ENCODE assay signal across 7 mouse cellular contexts in the genomic region with DNA sequence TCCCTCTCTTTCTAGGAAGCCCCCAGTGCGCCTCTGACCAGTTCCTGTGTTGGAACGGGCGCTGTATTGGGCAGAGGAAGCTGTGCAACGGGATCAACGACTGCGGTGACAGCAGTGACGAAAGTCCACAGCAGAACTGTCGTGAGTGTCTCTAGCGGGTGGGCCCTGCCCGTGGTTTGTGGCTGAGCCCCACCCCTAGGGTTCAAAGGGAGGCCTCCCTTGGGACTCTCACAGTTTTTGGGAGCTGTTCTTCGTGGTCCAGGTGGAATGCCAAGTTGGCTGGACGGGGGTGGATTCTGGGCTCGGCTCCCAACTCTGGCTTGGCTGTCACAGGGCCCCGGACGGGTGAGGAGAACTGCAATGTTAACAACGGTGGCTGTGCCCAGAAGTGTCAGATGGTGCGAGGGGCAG. TPM values are rescaled to one million over a fixed set of nuclear protein-coding genes. Genes with fewer than 3 reads are reported as not detected.
DNase-seq lines count a peak whose midpoint lies in the region.

No protein-coding gene starts in this region.

- no peak overlapping the region for H3K27ac ChIP-seq in brown adipose tissue, adult 24 weeks (replicated peaks; ENCODE audit: low read depth, low read length)

- peak overlapping the region; percentile 36 for H3K4me3 ChIP-seq in brown adipose tissue, adult 24 weeks (ENCODE audit: insufficient read depth, low read depth, low read length)

- no peaks in the 10 kb centered on the region for H3K4me1 ChIP-seq in brown adipose tissue, adult 24 weeks (ENCODE audit: control insufficient read depth, insufficient read depth, insufficient read length, low read length)

- DNase-seq in layer of hippocampus, postnatal 14 days (ENCODE audit: low spot score in 2 of 2): peak; percentile 45 to 67
- no peak for DNase-seq in layer of hippocampus, adult 9-11 months
- peak; percentile 61 for DNase-seq in gastrocnemius, postnatal 25 days
- peak; percentile 40 to 52 for DNase-seq in lung, postnatal 4 days
- no peak for DNase-seq in urinary bladder, postnatal 10 days (ENCODE audit: low spot score)
- DNase-seq in layer of hippocampus, adult 11-12 months (ENCODE audit: low spot score): no peak

RNA-seq across cellular contexts. Expression of gene Lrp4, which starts 18.9 kb away (rescaled TPM):
- total RNA-seq in layer of hippocampus, postnatal 14 days (2021): 10 to 100 TPM; 38.0 to 40.2 TPM
- 0.48 and 0.63 TPM in 2 replicates for polyA plus RNA-seq in brown adipose tissue, adult 24 weeks (2012; ENCODE audit: insufficient read depth, insufficient read length, missing spikeins)
- 10 to 100 TPM in 1 of 2 experiments, 1 to 10 TPM in 1; 8.9 to 12.1 TPM for total RNA-seq in gastrocnemius, postnatal 25 days (2021)

RNA-seq across cellular contexts. Expression of gene 1110051M20Rik, which starts 31.8 kb away (rescaled TPM):
- 100 to 1,000 TPM in 1 of 2 experiments, 10 to 100 TPM in 1; 90.8 to 106 TPM for total RNA-seq in layer of hippocampus, postnatal 14 days (2021)
- polyA plus RNA-seq in brown adipose tissue, adult 24 weeks (2012; ENCODE audit: insufficient read depth, insufficient read length, missing spikeins): 4.4 and 12.6 TPM in 2 replicates
- 10 to 100 TPM; 12.6 to 13.6 TPM for total RNA-seq in gastrocnemius, postnatal 25 days (2021)

RNA-seq across cellular contexts. Expression of gene Ckap5, which starts 50.3 kb away (rescaled TPM):
- 100 to 1,000 TPM; 112 to 120 TPM for total RNA-seq in layer of hippocampus, postnatal 14 days (2021)
- polyA plus RNA-seq in brown adipose tissue, adult 24 weeks (2012; ENCODE audit: insufficient read depth, insufficient read length, missing spikeins): 13.8 and 16.6 TPM in 2 replicates
- 10 to 100 TPM; 27.0 TPM for total RNA-seq in gastrocnemius, postnatal 25 days (2021)

Comparison
In these comparisons a context has a peak if more than half of its experiments do, and no peak if none do; other contexts are left out.
1. DNase-seq: peak in layer of hippocampus, postnatal 14 days (2 of 2), gastrocnemius, postnatal 25 days (single experiment) and lung, postnatal 4 days (2 of 2); none in layer of hippocampus, adult 9-11 months (single experiment), urinary bladder, postnatal 10 days (single experiment) and layer of hippocampus, adult 11-12 months (single experiment).
2. RNA of gene 1110051M20Rik, which starts 31.8 kb away (total RNA-seq): 90.8 to 106 TPM in layer of hippocampus, postnatal 14 days; 12.6 to 13.6 TPM in gastrocnemius, postnatal 25 days; every median in the first group is over 4 times any median in the second.
3. RNA of gene Ckap5, which starts 50.3 kb away (total RNA-seq): 112 to 120 TPM in layer of hippocampus, postnatal 14 days; 27.0 TPM in gastrocnemius, postnatal 25 days; every median in the first group is over 4 times any median in the second.